Mouse (Mus musculus) cerebellum, adult 2 months (tissue): ENCODE results near the gene Car10.

ENCODE experiments used
- CTCF ChIP-seq: fragments of 200-500 bp; IDR thresholded peaks from 2 replicates; pipeline ENCODE4 v1.5.1; 2011; ENCODE audit warnings: low read depth, mild to moderate bottlenecking, control low read depth, low read length, moderate library complexity, borderline replicate concordance; ENCODE audit not compliant: insufficient read depth
- POLR2A ChIP-seq: fragments of 200-500 bp; IDR thresholded peaks from 2 replicates; pipeline ENCODE4 v1.6.1; 2011; ENCODE audit warnings: low read length, control low read depth, borderline replicate concordance; ENCODE audit not compliant: insufficient read depth

- TF ChIP-seq POLR2A: no peak
- TF ChIP-seq CTCF: no peak
These were observed 293.3 kb downstream of the Car10 start for GRCm38 (mm10) chr11:93391159-93391558.
